Mouse (Mus musculus) embryo, embryonic 10.5 days (tissue): Measurements from ENCODE around the gene Grm1.
"Not testable (repeated sequence)": the region's sequence is repeated elsewhere in the genome, so short reads cannot be mapped to it uniquely, and the experiment has no call there.

ENCODE experiments used
- DNase-seq: peaks from one replicate; pipeline ENCODE4 v3.0.0-alpha.2; 2015; ENCODE audit warnings: low spot score

Gene Grm1

GRCm38 (mm10) chr10:11081611-11082398, at the start of gene Grm1:
Grm1 (minus strand) TSS chr10:11082356.
- peak; percentile 80 for DNase-seq

GRCm38 (mm10) chr10:11121781-11122180, 39.6 kb upstream of the Grm1 start:
- DNase-seq, result no peak

GRCm38 (mm10) chr10:11098475-11099044, 16.4 kb upstream of the Grm1 start:
- no peak for DNase-seq

- DNase-seq, result no peak
Observed at GRCm38 (mm10) chr10:11086348-11086747, 4.2 kb upstream of the Grm1 start.

GRCm38 (mm10) chr10:11080725-11081610, 1.2 kb downstream of the Grm1 start:
- no peak for DNase-seq

GRCm38 (mm10) chr10:11080013-11080724, 2.0 kb downstream of the Grm1 start:
- no peak for DNase-seq

- no peak for DNase-seq
Observed at GRCm38 (mm10) chr10:11079506-11079905, 2.6 kb downstream of the Grm1 start.

- peak; percentile 50 for DNase-seq
Observed at GRCm38 (mm10) chr10:11065136-11065535, 17.0 kb downstream of the Grm1 start.

GRCm38 (mm10) chr10:11061318-11062071, 20.7 kb downstream of the Grm1 start:
- no peak for DNase-seq

GRCm38 (mm10) chr10:11049361-11049760, 32.8 kb downstream of the Grm1 start:
- DNase-seq, result no peak

GRCm38 (mm10) chr10:11045421-11045820, 36.7 kb downstream of the Grm1 start:
- DNase-seq, result not testable (repeated sequence)

GRCm38 (mm10) chr10:11044455-11045106, 37.6 kb downstream of the Grm1 start:
- no peak for DNase-seq

GRCm38 (mm10) chr10:11039323-11039722, 42.8 kb downstream of the Grm1 start:
- no peak for DNase-seq

- no peak for DNase-seq
Observed at GRCm38 (mm10) chr10:11032221-11032620, 49.9 kb downstream of the Grm1 start.

GRCm38 (mm10) chr10:11025764-11026518, 56.2 kb downstream of the Grm1 start:
- DNase-seq, result peak; percentile 17

- DNase-seq, result no peak
Observed at GRCm38 (mm10) chr10:11018970-11019531, 63.1 kb downstream of the Grm1 start.

GRCm38 (mm10) chr10:11013653-11014052, 68.5 kb downstream of the Grm1 start:
- DNase-seq, result no peak

GRCm38 (mm10) chr10:10996766-10997165, 85.4 kb downstream of the Grm1 start:
- DNase-seq, result no peak

- no peak for DNase-seq
Observed at GRCm38 (mm10) chr10:10991708-10992107, 90.4 kb downstream of the Grm1 start.

- DNase-seq, result no peak
Observed at GRCm38 (mm10) chr10:10971311-10971710, 110.8 kb downstream of the Grm1 start.
